Mouse (Mus musculus): Measurements from ENCODE around the gene Dach2.

GRCm38 (mm10) chrX:113545106-113545505 lies 247.8 kb downstream of the Dach2 start:
- TF ChIP-seq POLR2A (IDR thresholded peaks at IDR 0.05; ENCODE audit: borderline replicate concordance, extremely low read depth, low read depth, low read length) (no peak), CTCF (IDR thresholded peaks at IDR 0.05; ENCODE audit: insufficient read depth, low read length) (no peak)

Measured in lung, adult 2 months (tissue).